Mouse (Mus musculus): ENCODE measurements at regions not wholly inside any gene's neighbourhood (a gene's known extent, or its start where the extent isn't known, plus 50 kb on each side); places are given as distances from the start of the nearest gene placed in this dataset.
A peak's percentile ranks its signal among the peaks of the same experiment; 100 is the strongest.

DNA sequence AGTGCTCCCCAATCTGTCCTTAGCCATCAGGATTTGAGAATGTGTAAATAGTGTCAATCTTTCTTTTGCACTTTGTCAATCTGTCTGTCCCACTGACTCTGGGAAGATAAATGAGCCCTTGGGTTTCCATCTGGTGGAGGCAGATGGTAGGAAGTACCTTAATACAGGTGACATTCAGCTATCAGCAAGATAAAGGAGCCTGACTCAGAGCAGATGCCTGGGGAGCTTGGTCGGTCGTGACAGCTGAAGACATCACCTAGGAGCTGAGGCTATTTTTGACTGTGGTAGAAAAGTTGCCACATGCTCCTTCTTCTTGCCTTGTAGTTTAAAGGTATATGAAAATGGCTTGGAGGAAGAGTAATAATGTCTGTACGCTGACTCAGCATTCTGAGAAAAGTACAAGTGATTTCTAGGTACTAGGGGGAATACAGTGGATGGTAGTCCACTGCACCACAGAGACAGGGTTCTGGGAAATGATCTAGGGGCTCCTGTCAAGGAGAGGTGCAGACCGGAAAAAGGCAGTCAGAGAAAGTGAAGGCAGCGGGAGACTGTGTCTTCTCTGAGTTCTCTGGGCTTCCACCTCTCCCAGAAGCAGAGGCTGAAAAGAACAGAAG, 80.0 kb downstream of the Gm10260 start:
- 24% methylated on average over 5 of the region's 5 CpGs for WGBS (ENCODE audit: insufficient replicate concordance)
- ATAC-seq (ENCODE audit: insufficient read depth): no peak
- H3K27ac ChIP-seq: no peak overlapping the region

DNA sequence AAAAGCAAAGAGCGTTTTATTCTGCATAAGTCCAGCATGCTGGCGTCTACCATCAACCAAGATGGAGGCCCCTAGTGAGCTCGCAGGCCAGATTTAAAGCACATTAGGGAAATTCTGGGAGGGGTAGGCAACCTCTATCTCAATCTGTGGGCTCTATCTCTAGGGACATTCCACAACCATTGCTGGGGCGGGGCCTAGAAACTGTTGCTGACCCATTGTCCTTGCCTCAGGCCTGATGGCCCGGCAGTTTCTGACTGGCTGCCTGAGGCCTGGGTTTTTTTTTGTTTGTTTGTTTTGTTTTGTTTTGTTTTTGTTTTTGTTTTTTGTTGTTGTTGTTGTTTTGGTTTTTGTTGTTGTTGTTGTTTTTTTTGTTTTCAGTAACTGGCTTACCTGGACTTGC, 81.4 kb downstream of the Gm10260 start:
- DNase-seq (ENCODE audit: low read depth in 3 of 3, low spot score in 3 of 3) (no peak), ATAC-seq (ENCODE audit: insufficient read depth) (no peak)
- Histone ChIP-seq H3K36me3 (replicated peaks; ENCODE audit: control insufficient read depth, insufficient read depth, low read depth) (no peaks in the 10 kb centered on the region), H3K27me3 (ENCODE audit: control insufficient read depth, insufficient read depth, low read length) (no peaks in the 10 kb centered on the region), H3K9ac (replicated peaks) (no peak overlapping the region), H3K4me2 (ENCODE audit: low read depth) (no peak overlapping the region), H3K27ac (no peak overlapping the region), H3K9me3 (ENCODE audit: control insufficient read depth, low read length) (no peaks in the 10 kb centered on the region), H3K4me1 (replicated peaks; ENCODE audit: control insufficient read depth in 2 of 2, insufficient read depth in 2 of 2, low read length in 1 of 2) (peaks cover 0 to 7% of the 10 kb centered on the region in 2 experiments; a peak in 1 of 4 replicates), H3K4me3 (ENCODE audit: insufficient read depth in 1 of 2, low read depth in 2 of 2, low read length in 2 of 2) (no peak overlapping the region)
- no peak for TF ChIP-seq EP300 (IDR thresholded peaks at IDR 0.05; ENCODE audit: low read depth)
- TF ChIP-seq CTCF (IDR thresholded peaks at IDR 0.05; ENCODE audit: low read depth): no peak
- 74% methylated on average over 5 of the region's 5 CpGs for WGBS (ENCODE audit: insufficient replicate concordance)

More for the DNA sequence above, 80.0 kb downstream of the Gm10260 start:
- Histone ChIP-seq H3K4me2 (ENCODE audit: low read depth) (no peak overlapping the region), H3K4me1 (replicated peaks; ENCODE audit: control insufficient read depth in 2 of 2, insufficient read depth in 2 of 2, low read length in 1 of 2) (peaks cover 0 to 7% of the 10 kb centered on the region in 2 experiments; a peak in 1 of 4 replicates), H3K9ac (replicated peaks) (no peak overlapping the region), H3K27me3 (ENCODE audit: control insufficient read depth, insufficient read depth, low read length) (no peaks in the 10 kb centered on the region), H3K36me3 (replicated peaks; ENCODE audit: control insufficient read depth, insufficient read depth, low read depth) (no peaks in the 10 kb centered on the region), H3K9me3 (ENCODE audit: control insufficient read depth, low read length) (no peaks in the 10 kb centered on the region), H3K4me3 (ENCODE audit: insufficient read depth in 1 of 2, low read depth in 2 of 2, low read length in 2 of 2) (no peak overlapping the region)
- TF ChIP-seq CTCF (IDR thresholded peaks at IDR 0.05; ENCODE audit: low read depth): no peak
- no peak for TF ChIP-seq EP300 (IDR thresholded peaks at IDR 0.05; ENCODE audit: low read depth)
- peak in 1 of 3 experiments; percentile 35 for DNase-seq (ENCODE audit: low read depth in 3 of 3, low spot score in 3 of 3)

- Histone ChIP-seq H3K36me3 (replicated peaks; ENCODE audit: control insufficient read depth, insufficient read depth, low read depth) (no peaks in the 10 kb centered on the region), H3K4me2 (ENCODE audit: low read depth) (no peak overlapping the region), H3K4me1 (replicated peaks; ENCODE audit: control insufficient read depth in 2 of 2, insufficient read depth in 2 of 2, low read length in 1 of 2) (peaks cover 0 to 7% of the 10 kb centered on the region in 2 experiments; a peak in 1 of 4 replicates), H3K4me3 (ENCODE audit: insufficient read depth in 1 of 2, low read depth in 2 of 2, low read length in 2 of 2) (no peak overlapping the region), H3K27ac (no peak overlapping the region), H3K27me3 (ENCODE audit: control insufficient read depth, insufficient read depth, low read length) (no peaks in the 10 kb centered on the region), H3K9ac (replicated peaks) (no peak overlapping the region), H3K9me3 (ENCODE audit: control insufficient read depth, low read length) (no peaks in the 10 kb centered on the region)
- TF ChIP-seq EP300 (IDR thresholded peaks at IDR 0.05; ENCODE audit: low read depth) (no peak), CTCF (IDR thresholded peaks at IDR 0.05; ENCODE audit: low read depth) (no peak)
- ATAC-seq (ENCODE audit: insufficient read depth): no peak
- DNase-seq (ENCODE audit: low read depth in 3 of 3, low spot score in 3 of 3): no peak
- WGBS (ENCODE audit: insufficient replicate concordance): 63% methylated on average over 8 of the region's 8 CpGs
Observed at GRCm38 (mm10) chr13:97676536-97677048, 83.8 kb downstream of the Gm10260 start.

DNA sequence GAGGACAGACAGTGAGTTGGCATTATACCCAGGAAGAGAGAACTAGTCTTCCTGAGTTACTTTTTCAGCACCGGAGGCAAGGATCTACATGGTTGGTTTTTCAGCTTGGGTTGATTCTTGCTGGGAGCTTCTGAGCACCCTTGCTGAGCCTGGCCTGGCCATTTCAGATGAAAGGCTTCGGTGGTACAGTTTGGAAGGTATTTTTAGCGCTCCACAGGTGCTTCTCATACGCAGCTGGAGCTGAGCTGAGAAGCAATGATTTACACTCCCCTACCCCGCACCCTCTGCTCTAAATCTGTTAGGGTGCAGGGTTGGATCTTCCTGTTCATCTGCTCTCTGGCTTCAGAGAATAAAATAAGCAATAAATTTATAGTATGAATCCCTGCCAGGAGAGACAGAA, 87.3 kb downstream of the Gm10260 start:
- H3K9me3 ChIP-seq (ENCODE audit: control insufficient read depth, low read length): no peaks in the 10 kb centered on the region
- H3K27me3 ChIP-seq (ENCODE audit: control insufficient read depth, insufficient read depth, low read length): no peaks in the 10 kb centered on the region
- no peak overlapping the region for H3K27ac ChIP-seq
- ATAC-seq (ENCODE audit: insufficient read depth) (no peak), DNase-seq (ENCODE audit: low read depth in 3 of 3, low spot score in 3 of 3) (no peak)
- H3K4me1 ChIP-seq (replicated peaks; ENCODE audit: control insufficient read depth in 2 of 2, insufficient read depth in 2 of 2, low read length in 1 of 2): no peaks in the 10 kb centered on the region
- TF ChIP-seq CTCF (IDR thresholded peaks at IDR 0.05; ENCODE audit: low read depth): no peak
- no peak for TF ChIP-seq EP300 (IDR thresholded peaks at IDR 0.05; ENCODE audit: low read depth)
- no peak overlapping the region for H3K4me3 ChIP-seq (ENCODE audit: insufficient read depth in 1 of 2, low read depth in 2 of 2, low read length in 2 of 2)
- H3K36me3 ChIP-seq (replicated peaks; ENCODE audit: control insufficient read depth, insufficient read depth, low read depth): no peaks in the 10 kb centered on the region
- 63% methylated on average over 5 of the region's 5 CpGs for WGBS (ENCODE audit: insufficient replicate concordance)
- no peak overlapping the region for H3K4me2 ChIP-seq (ENCODE audit: low read depth)
- H3K9ac ChIP-seq (replicated peaks): no peak overlapping the region

DNA sequence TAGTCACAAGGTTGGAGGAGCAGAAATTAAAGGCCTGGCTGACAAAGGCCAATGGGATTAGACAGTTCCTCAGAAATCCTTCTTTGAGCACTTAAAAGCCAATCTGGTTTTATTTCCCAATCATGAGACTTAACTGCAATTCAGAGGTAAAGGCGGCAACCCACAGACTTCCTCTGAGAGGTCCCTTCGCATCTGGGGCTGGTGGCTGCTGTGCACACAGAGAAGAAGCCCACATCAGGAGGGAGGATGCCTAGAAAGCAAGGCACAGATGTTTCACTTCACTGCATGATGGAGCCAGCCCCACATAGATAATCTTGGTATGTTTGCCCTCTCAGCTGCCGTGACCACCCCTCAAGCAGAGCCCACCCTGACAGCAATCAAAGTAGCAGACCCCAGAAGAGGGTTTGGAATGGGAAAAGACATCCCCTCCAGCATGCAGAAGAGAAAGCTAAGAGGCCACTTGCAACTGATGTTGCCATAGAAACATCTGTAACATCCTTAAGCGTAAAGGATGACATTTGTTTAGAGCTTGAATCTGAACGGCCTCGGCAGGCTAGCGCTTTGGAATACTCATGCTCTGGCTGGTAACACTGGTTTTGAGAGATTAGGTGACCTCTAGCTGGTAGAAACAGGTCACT, 88.3 kb downstream of the Gm10260 start:
- WGBS (ENCODE audit: insufficient replicate concordance): 64% methylated on average over 7 of the region's 7 CpGs
- Histone ChIP-seq H3K27me3 (ENCODE audit: control insufficient read depth, insufficient read depth, low read length) (no peaks in the 10 kb centered on the region), H3K36me3 (replicated peaks; ENCODE audit: control insufficient read depth, insufficient read depth, low read depth) (no peaks in the 10 kb centered on the region), H3K9ac (replicated peaks) (no peak overlapping the region), H3K27ac (no peak overlapping the region), H3K4me2 (ENCODE audit: low read depth) (no peak overlapping the region), H3K4me1 (replicated peaks; ENCODE audit: control insufficient read depth in 2 of 2, insufficient read depth in 2 of 2, low read length in 1 of 2) (no peaks in the 10 kb centered on the region), H3K9me3 (ENCODE audit: control insufficient read depth, low read length) (no peaks in the 10 kb centered on the region), H3K4me3 (ENCODE audit: insufficient read depth in 1 of 2, low read depth in 2 of 2, low read length in 2 of 2) (no peak overlapping the region)
- DNase-seq (ENCODE audit: low read depth in 3 of 3, low spot score in 3 of 3): no peak
- no peak for TF ChIP-seq EP300 (IDR thresholded peaks at IDR 0.05; ENCODE audit: low read depth)
- TF ChIP-seq CTCF (IDR thresholded peaks at IDR 0.05; ENCODE audit: low read depth): no peak
- ATAC-seq (ENCODE audit: insufficient read depth): no peak

Measured in liver, embryonic 14.5 days (tissue).